Mouse (Mus musculus): ENCODE data around the gene Timmdc1. TPM values are rescaled to one million over a fixed set of nuclear protein-coding genes. Genes with fewer than 3 reads are reported as not detected.

Gene Timmdc1
- total RNA-seq, 2 experiments from 2014 or later, result 45.9 to 46.2 TPM

Other genes starting within 250 kb of the Timmdc1 start
- under 1 TPM in 1 of 2 experiments, not detected in 1; 0.09 TPM for gene Nr1i2, start 227.8 kb downstream of the Timmdc1 start, total RNA-seq (2021)
- gene Maats1, start 180.5 kb downstream of the Timmdc1 start, total RNA-seq (2021), result not detected
- 100 to 1,000 TPM; 176 to 177 TPM for gene Cox17, start 175.7 kb downstream of the Timmdc1 start, total RNA-seq (2021)
- not detected for gene Gm21987, start 175.6 kb downstream of the Timmdc1 start, total RNA-seq (2021)
- gene Popdc2, start 160.5 kb downstream of the Timmdc1 start, total RNA-seq (2021), result 10 to 100 TPM; 51.5 to 55.8 TPM
- 1 to 10 TPM; 3.3 to 6.8 TPM for gene Pla1a, start 89.5 kb downstream of the Timmdc1 start, total RNA-seq (2021)
- 10 to 100 TPM; 16.4 to 18.1 TPM for gene Adprh, start 70.0 kb downstream of the Timmdc1 start, total RNA-seq (2021)
- gene Cd80, start 67.1 kb downstream of the Timmdc1 start, total RNA-seq (2021), result under 1 TPM in 1 of 2 experiments, not detected in 1; 0.19 TPM
- 1 to 10 TPM; 7.5 to 9.4 TPM for gene Poglut1, start 27.6 kb upstream of the Timmdc1 start, total RNA-seq (2021)
- 10 to 100 TPM; 13.4 to 16.7 TPM for gene Tmem39a, start 36.0 kb upstream of the Timmdc1 start, total RNA-seq (2021)
- gene Arhgap31, start 190.6 kb upstream of the Timmdc1 start, total RNA-seq (2021), result 10 to 100 TPM; 12.9 to 15.9 TPM
- 1 to 10 TPM; 3.5 to 4.3 TPM for gene B4galt4, start 219.6 kb upstream of the Timmdc1 start, total RNA-seq (2021)